Mouse (Mus musculus): Measurements from ENCODE around the gene Gps2. TPM values are rescaled to one million over a fixed set of nuclear protein-coding genes. Genes with fewer than 3 reads are reported as not detected.

Gene Gps2
- polyA plus RNA-seq, 1 experiment from 2014 or later, result 68.1 TPM

DNA sequence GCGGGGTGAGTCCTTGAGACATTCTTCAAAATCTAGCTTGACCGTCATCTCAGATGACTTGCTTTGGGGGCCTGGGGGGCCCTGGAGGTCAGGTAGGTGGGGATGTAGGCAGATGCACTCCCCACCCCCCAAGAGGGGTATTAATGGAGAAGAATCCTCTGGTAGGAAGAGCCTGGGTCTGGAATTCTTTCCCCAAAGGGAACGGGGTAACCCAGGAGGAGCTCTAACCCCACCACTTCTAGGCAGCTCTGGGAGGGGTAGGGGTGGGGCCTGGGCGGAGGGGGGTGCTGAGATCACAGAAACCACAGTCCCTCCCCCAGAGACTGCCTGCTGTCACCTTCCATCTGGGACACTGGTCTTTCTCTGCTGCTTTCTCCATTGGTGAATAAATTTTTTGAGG is 18.4 kb upstream of the Gps2 start, which contains the start of gene Acap1:
Gene Acap1, minus strand, starts transcription at position 249 of the 400 bp plus-strand sequence.
- H3K4me1 ChIP-seq (replicated peaks), result peaks cover 7% of the 10 kb centered on the region
- no peak within 1 kb of the TSS for H3K4me3 ChIP-seq (replicated peaks)
- no peak for ATAC-seq
- H3K4me2 ChIP-seq (replicated peaks), result no peak within 1 kb of the TSS
- 69% methylated on average over 4 of the region's 4 CpGs for WGBS
- H3K9me3 ChIP-seq, result no peaks in the 10 kb centered on the region
- no peaks in the 10 kb centered on the region for H3K36me3 ChIP-seq
- no peaks in the 10 kb centered on the region for H3K27me3 ChIP-seq (replicated peaks)
- H3K9ac ChIP-seq, result no peak within 1 kb of the TSS
- no peak within 1 kb of the TSS for H3K27ac ChIP-seq

DNA sequence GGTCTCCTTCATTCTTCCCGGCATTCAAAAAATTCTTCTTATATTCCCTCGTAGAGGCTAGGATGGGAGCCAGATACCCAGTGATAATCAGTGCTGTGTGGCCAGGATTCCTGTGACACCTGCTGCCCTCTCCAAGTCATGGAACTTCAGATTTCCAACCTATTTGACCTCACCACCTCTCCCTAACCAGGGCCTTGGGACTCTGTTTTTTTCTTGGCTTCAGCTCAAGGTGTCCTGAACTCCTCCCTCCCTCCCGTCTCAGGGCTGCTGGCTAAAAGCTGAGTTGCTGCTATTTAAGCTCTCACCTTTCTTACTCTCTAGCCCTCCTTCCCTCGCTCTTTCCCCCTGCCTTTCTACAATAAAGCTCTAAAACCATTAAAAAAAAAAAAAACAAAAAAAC is 13.8 kb upstream of the Gps2 start:
- peak overlapping the region; percentile 93; the same call in 1 of the 2 replicates for H3K9ac ChIP-seq
- H3K4me3 ChIP-seq (replicated peaks), result peak overlapping the region; percentile 91
- no peaks in the 10 kb centered on the region for H3K9me3 ChIP-seq
- peaks cover 13% of the 10 kb centered on the region for H3K36me3 ChIP-seq
- no peak for ATAC-seq
- 0 out of 2 replicates have a peak overlapping the region, but pooled peaks have one; percentile 97 for H3K27ac ChIP-seq
- peaks cover 17% of the 10 kb centered on the region for H3K4me1 ChIP-seq (replicated peaks)
- H3K27me3 ChIP-seq (replicated peaks), result no peaks in the 10 kb centered on the region
- 22% methylated on average over 4 of the region's 4 CpGs for WGBS
- peak overlapping the region; percentile 97 for H3K4me2 ChIP-seq (replicated peaks)

DNA sequence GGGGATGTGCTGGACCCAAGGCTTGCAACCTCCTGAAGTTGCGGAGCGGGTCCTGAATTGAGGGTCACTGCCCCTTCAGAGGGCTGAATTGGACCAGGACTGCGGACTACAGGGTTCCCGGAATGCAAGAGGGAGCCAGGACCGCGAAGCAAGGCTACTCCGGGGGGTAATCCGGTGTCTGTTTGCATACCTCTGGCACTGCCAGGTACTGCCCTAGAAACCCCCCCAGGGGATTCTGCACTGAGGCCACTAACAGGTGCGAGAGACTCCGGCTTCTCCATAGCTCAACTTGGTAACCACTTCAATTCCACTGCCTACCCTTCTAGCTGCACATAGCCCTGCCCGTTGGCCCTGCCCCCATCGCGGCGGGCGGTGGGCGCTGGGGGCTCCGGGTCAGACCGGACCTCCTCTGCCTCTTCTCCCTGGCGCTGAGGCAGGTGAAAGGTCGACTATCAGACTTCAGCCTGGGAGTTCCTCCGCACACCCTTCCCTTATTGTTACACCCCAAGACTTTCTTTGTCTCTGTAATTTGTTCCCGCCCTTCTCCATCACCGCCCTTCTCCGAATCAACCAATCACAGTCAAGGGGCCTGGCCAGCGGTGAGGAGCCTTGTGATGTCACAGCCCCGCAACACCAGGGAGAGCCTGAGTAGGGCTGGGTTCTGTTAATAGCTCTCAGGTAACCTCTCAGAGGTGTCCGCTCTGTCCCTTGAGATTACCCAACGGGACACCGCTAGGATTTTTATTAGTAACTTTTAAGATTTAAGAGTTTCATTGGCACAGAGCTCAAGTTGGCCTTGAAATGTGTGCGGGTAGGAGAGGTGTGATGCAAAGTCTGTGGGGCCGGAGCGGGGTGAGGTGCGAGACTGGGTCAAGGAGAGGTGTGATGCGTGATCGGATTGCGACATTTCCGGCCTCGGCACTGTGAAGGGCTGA is 12.9 kb upstream of the Gps2 start, which contains the start of the genes 2810408A11Rik and Neurl4:
Gene 2810408A11Rik, minus strand, starts transcription at position 517 of the 935 bp plus-strand sequence.
Gene Neurl4, plus strand, starts transcription at position 602 of the 935 bp plus-strand sequence.
- under 1% methylated on average over 38 of the region's 38 CpGs for WGBS
- H3K4me1 ChIP-seq (replicated peaks), result peaks cover 17% of the 10 kb centered on the region
- H3K27me3 ChIP-seq (replicated peaks), result no peaks in the 10 kb centered on the region
- no peaks in the 10 kb centered on the region for H3K9me3 ChIP-seq
- peak within 1 kb of the TSS; percentile 93 for H3K9ac ChIP-seq
- H3K4me2 ChIP-seq (replicated peaks), result peak within 1 kb of the TSS; percentile 97
- peak within 1 kb of the TSS; percentile 97 for H3K27ac ChIP-seq
- H3K4me3 ChIP-seq (replicated peaks), result peak within 1 kb of the TSS; percentile 91
- peak; percentile 96 for ATAC-seq
- H3K36me3 ChIP-seq, result peaks cover 20% of the 10 kb centered on the region

DNA sequence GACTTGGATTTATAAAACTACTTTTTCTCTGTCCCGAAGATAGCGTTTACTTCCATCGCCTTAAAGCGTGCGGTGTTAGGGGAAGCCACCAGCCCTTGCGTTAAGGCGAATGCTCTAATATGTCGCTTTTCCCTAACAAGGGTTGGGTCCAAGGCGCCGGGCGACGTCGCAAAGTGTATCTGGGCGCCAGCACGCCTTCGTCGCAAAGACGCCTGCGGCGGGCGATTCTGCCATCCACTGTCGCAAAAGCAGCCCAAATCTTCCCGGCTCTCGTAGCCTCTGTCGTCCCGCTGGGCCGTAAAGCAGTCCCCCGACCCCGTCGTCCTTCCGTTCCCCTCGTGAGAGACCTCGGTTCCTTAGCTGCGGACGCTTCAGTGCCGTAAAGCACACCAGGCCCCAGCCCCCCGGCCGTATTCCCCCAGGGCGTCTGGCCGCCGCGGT is 12.3 kb upstream of the Gps2 start:
- Histone ChIP-seq H3K4me2 (replicated peaks) (peak overlapping the region; percentile 97), H3K9ac (peak overlapping the region; percentile 87), H3K27ac (peak overlapping the region; percentile 97), H3K4me1 (replicated peaks) (peaks cover 17% of the 10 kb centered on the region), H3K9me3 (no peaks in the 10 kb centered on the region), H3K27me3 (replicated peaks) (no peaks in the 10 kb centered on the region), H3K36me3 (peaks cover 27% of the 10 kb centered on the region), H3K4me3 (replicated peaks) (peak overlapping the region; percentile 91)
- ATAC-seq, result peak; percentile 84
- WGBS, result under 1% methylated on average over 42 of the region's 42 CpGs

DNA sequence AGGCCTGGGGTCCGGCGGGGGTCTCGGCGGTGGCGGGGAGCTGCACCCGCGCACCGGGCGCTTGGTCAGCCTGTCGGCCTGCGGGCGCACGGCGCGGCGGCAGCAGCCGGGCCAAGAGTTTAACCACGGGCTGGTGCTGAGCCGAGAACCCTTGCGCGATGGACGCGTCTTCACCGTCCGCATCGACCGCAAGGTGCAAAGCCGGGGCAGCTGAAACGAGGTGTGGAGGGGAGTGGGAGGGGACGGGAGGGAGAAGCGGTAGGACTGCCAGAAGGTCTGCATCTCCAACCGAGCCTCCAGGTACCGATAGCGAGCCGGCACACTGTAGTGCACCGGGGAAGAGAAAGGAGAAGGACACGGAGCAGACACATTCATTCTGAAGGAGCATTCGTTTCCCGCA is 11.7 kb upstream of the Gps2 start:
- H3K9me3 ChIP-seq, result no peaks in the 10 kb centered on the region
- ATAC-seq, result peak; percentile 18
- peak overlapping the region; percentile 87 for H3K9ac ChIP-seq
- peaks cover 32% of the 10 kb centered on the region for H3K36me3 ChIP-seq
- no peaks in the 10 kb centered on the region for H3K27me3 ChIP-seq (replicated peaks)
- peak overlapping the region; percentile 91 for H3K4me3 ChIP-seq (replicated peaks)
- H3K27ac ChIP-seq, result peak overlapping the region; percentile 97
- H3K4me2 ChIP-seq (replicated peaks), result peak overlapping the region; percentile 97
- under 1% methylated on average over 39 of the region's 39 CpGs for WGBS
- peaks cover 17% of the 10 kb centered on the region for H3K4me1 ChIP-seq (replicated peaks)

DNA sequence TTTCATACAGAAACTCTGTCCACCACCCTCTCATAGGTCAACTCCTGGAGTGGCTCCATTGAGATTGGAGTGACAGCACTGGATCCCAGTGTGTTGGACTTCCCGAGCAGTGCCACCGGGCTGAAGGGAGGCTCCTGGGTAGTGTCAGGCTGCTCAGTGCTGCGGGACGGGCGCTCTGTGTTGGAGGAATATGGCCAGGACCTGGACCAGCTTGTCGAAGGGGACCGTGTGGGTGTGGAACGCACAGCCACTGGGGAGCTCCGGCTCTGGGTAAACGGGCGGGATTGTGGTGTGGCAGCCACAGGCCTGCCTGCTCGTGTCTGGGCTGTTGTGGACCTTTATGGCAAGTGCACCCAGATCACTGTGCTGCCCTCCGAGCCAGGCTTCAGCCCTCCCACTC is 10.7 kb upstream of the Gps2 start:
- no peaks in the 10 kb centered on the region for H3K27me3 ChIP-seq (replicated peaks)
- WGBS, result 82% methylated on average over 13 of the region's 13 CpGs
- ATAC-seq, result no peak
- H3K9ac ChIP-seq, result peak overlapping the region; percentile 87
- peaks cover 17% of the 10 kb centered on the region for H3K4me1 ChIP-seq (replicated peaks)
- no peaks in the 10 kb centered on the region for H3K9me3 ChIP-seq
- H3K4me2 ChIP-seq (replicated peaks), result peak overlapping the region; percentile 97
- peaks cover 42% of the 10 kb centered on the region for H3K36me3 ChIP-seq
- H3K4me3 ChIP-seq (replicated peaks), result peak overlapping the region; percentile 91
- no peak overlapping the region for H3K27ac ChIP-seq

DNA sequence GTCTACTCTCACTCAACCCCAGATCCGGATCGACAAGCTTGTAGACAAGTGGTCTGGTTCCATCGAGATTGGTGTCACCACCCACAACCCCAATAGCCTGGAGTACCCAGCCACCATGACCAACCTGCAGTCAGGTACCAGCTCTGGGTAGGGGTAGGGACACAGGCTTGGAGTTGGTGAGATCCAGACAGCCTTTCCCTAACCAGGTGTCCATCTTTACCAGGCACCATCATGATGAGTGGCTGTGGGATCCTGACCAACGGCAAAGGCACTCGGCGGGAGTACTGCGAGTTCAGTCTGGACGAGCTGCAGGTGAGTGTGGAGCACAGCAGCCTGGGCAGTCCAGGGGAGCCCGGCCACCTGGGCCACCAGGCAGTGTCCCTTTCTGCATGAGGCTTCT is 9.4 kb upstream of the Gps2 start:
- 94% methylated on average over 9 of the region's 9 CpGs for WGBS
- no peaks in the 10 kb centered on the region for H3K9me3 ChIP-seq
- no peak overlapping the region for H3K4me3 ChIP-seq (replicated peaks)
- H3K27me3 ChIP-seq (replicated peaks), result no peaks in the 10 kb centered on the region
- no peak overlapping the region for H3K4me2 ChIP-seq (replicated peaks)
- no peak for ATAC-seq
- H3K27ac ChIP-seq, result no peak overlapping the region
- H3K9ac ChIP-seq, result no peak overlapping the region
- peaks cover 55% of the 10 kb centered on the region for H3K36me3 ChIP-seq
- H3K4me1 ChIP-seq (replicated peaks), result peaks cover 17% of the 10 kb centered on the region

DNA sequence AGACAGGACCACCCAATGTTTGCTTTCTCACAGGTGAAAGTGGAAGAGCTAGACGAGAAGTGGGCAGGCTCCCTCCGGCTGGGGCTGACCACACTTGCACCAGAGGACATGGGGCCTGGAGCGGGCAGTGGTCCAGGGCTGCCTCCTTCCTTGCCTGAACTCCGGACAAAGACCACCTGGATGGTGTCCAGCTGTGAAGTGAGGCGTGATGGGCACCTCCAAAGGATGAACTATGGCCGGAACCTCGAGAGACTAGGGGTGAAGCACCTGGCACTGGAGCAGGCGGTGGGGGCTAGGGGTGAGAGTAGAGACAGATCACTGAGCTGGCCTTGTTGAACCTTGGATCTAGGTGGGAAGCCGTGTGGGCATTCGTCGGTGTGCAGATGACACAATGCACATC is 5.0 kb upstream of the Gps2 start:
- Histone ChIP-seq H3K27ac (no peak overlapping the region), H3K4me1 (replicated peaks) (peaks cover 6% of the 10 kb centered on the region), H3K9ac (no peak overlapping the region), H3K36me3 (peaks cover 87% of the 10 kb centered on the region), H3K9me3 (no peaks in the 10 kb centered on the region), H3K27me3 (replicated peaks) (no peaks in the 10 kb centered on the region), H3K4me3 (replicated peaks) (no peak overlapping the region), H3K4me2 (replicated peaks) (no peak overlapping the region)
- WGBS, result 93% methylated on average over 11 of the region's 11 CpGs
- no peak for ATAC-seq

DNA sequence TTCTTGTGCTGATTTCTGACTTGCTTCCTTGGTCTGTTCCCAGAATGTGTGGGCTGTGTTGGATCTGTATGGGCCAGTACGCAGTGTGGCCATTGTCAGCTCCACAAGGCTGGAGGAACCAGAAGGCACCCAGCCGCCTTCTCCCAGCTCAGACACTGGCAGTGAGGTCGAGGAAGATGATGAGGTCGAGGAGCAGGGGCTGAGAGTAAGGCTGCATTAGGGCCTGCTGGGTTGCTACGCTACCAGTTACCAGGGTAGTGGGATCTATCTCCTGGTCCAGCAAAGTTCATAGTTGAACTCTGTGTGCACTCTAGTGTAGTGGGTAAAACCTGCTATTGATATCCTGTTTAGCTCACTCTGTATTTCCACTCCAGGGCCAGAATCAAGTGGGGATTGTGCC is 4.5 kb upstream of the Gps2 start:
- ATAC-seq, result no peak
- H3K36me3 ChIP-seq, result peaks cover 82% of the 10 kb centered on the region

DNA sequence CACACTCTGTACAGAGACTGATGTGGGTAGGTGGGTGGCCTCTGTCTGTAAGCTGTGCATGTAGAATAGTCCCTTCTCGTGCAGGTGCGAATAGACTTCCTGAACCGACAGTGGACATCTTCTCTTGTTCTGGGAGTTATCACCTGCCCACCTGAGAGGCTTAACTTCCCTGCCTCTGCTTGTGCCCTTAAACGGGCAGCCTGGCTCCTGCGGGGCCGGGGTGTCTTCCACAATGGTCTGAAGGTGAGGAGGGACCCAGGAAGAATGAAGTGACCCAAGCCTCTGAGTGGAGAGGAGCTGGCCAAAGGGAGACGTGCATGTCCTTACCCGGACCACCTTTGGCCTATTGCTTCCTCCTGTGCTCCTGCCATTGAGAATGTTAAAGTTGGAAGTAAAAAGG is 3.5 kb upstream of the Gps2 start:
- H3K9ac ChIP-seq, result no peak overlapping the region
- H3K9me3 ChIP-seq, result no peaks in the 10 kb centered on the region
- WGBS, result 89% methylated on average over 8 of the region's 8 CpGs
- no peak overlapping the region for H3K27ac ChIP-seq
- H3K36me3 ChIP-seq, result peaks cover 75% of the 10 kb centered on the region
- H3K4me1 ChIP-seq (replicated peaks), result peaks cover 16% of the 10 kb centered on the region
- H3K4me2 ChIP-seq (replicated peaks), result no peak overlapping the region
- ATAC-seq, result no peak
- no peaks in the 10 kb centered on the region for H3K27me3 ChIP-seq (replicated peaks)
- no peak overlapping the region for H3K4me3 ChIP-seq (replicated peaks)

More for the DNA sequence above, 4.5 kb upstream of the Gps2 start:
- WGBS, result 90% methylated on average over 5 of the region's 5 CpGs
- Histone ChIP-seq H3K27me3 (replicated peaks) (no peaks in the 10 kb centered on the region), H3K27ac (no peak overlapping the region), H3K9me3 (no peaks in the 10 kb centered on the region), H3K4me2 (replicated peaks) (no peak overlapping the region), H3K4me1 (replicated peaks) (peaks cover 7% of the 10 kb centered on the region), H3K9ac (no peak overlapping the region), H3K4me3 (replicated peaks) (no peak overlapping the region)

DNA sequence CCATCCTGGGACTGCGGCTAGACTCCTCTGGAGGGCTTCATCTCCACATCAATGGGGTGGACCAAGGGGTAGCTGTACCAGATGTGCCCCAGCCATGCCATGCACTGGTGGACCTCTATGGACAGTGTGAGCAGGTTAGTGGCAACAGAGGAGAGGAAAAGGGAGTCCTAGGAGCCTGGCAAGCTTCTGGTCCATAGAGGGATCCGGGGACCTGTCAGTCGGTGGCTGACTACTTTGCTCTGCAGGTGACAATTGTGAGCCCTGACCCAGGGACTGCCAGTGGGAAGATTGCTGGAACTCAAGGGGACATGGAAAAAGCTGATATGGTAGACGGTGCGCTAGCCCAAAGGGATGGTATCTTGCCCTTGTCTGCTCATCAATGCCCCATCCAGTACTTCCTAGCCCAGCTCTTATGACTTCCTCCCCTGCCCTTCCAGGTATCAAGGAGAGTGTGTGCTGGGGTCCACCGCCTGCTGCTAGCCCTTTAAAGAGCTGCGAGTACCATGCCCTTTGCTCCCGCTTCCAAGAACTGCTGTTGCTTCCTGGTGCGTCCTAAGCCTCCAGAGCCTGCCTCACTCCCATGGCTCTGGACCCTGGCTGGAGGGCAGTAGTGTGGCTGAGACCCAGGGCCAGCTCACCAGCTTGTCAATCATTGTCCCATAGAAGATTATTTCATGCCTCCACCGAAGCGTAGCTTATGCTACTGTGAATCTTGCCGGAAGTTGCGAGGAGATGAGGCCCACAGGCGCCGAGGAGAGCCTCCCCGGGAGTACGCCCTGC is 2.7 kb upstream of the Gps2 start:
- Histone ChIP-seq H3K4me1 (replicated peaks) (peaks cover 22% of the 10 kb centered on the region), H3K27ac (no peak overlapping the region), H3K36me3 (peaks cover 72% of the 10 kb centered on the region), H3K4me2 (replicated peaks) (no peak overlapping the region), H3K4me3 (replicated peaks) (no peak overlapping the region), H3K27me3 (replicated peaks) (no peaks in the 10 kb centered on the region), H3K9me3 (no peaks in the 10 kb centered on the region), H3K9ac (no peak overlapping the region)
- no peak for ATAC-seq
- 90% methylated on average over 17 of the region's 17 CpGs for WGBS

DNA sequence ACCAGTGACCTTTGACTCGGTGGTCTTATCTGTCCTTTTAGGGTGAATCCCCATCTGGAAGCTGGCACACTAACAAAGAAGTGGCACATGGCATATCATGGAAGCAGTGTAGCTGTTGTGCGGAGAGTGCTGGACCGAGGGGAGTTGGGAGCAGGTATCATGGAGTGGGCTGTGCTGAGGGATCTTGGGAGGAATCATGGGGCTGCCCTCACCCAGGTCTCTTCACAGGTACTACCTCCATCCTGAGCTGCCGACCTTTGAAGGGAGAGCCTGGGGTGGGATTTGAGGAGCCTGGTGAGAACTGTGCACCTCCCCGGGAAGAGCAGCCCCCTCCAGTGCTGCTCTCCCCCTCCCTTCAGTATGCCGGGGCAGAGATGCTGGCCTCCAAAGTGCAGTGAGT is 2.0 kb upstream of the Gps2 start:
- WGBS, result 89% methylated on average over 6 of the region's 6 CpGs
- Histone ChIP-seq H3K4me1 (replicated peaks) (peaks cover 27% of the 10 kb centered on the region), H3K4me2 (replicated peaks) (no peak overlapping the region), H3K4me3 (replicated peaks) (no peak overlapping the region), H3K36me3 (peaks cover 70% of the 10 kb centered on the region), H3K27ac (no peak overlapping the region), H3K27me3 (replicated peaks) (no peaks in the 10 kb centered on the region), H3K9me3 (no peaks in the 10 kb centered on the region), H3K9ac (no peak overlapping the region)
- no peak for ATAC-seq
